Mouse (Mus musculus): ENCODE measurements at regions not wholly inside any gene's neighbourhood (a gene's known extent, or its start where the extent isn't known, plus 50 kb on each side); places are given as distances from the start of the nearest gene placed in this dataset.

- no peaks in the 10 kb centered on the region for H3K27me3 ChIP-seq (replicated peaks)
- no peaks in the 10 kb centered on the region for H3K4me1 ChIP-seq
- H3K36me3 ChIP-seq = no peaks in the 10 kb centered on the region
- H3K27ac ChIP-seq = no peak overlapping the region
- WGBS = 38% methylated on average over 3 of the region's 3 CpGs
- no peak overlapping the region for H3K4me3 ChIP-seq
- H3K9me3 ChIP-seq = no peaks in the 10 kb centered on the region
- peak; percentile 77; the same call in 1 of the 2 replicates for ATAC-seq (ENCODE audit: low FRiP score, low read depth)
- no peak overlapping the region for H3K4me2 ChIP-seq (replicated peaks)
- no peak overlapping the region for H3K9ac ChIP-seq
Measured at GRCm38 (mm10) chr4:27981309-27981708, 831.6 kb upstream of the Epha7 start.

GRCm38 (mm10) chr4:27987986-27988423 is 824.9 kb upstream of the Epha7 start:
- Histone ChIP-seq H3K4me3 (no peak overlapping the region), H3K9me3 (no peaks in the 10 kb centered on the region), H3K27me3 (replicated peaks) (no peaks in the 10 kb centered on the region), H3K36me3 (no peaks in the 10 kb centered on the region), H3K4me1 (no peaks in the 10 kb centered on the region), H3K4me2 (replicated peaks) (no peak overlapping the region; the same call in 1 of the 2 replicates), H3K27ac (no peak overlapping the region), H3K9ac (no peak overlapping the region)
- peak; percentile 61 for ATAC-seq (ENCODE audit: low FRiP score, low read depth)
- 20% methylated on average over 4 of the region's 4 CpGs for WGBS

- Histone ChIP-seq H3K36me3 (no peaks in the 10 kb centered on the region), H3K9ac (no peak overlapping the region), H3K4me2 (replicated peaks) (no peak overlapping the region), H3K4me1 (no peaks in the 10 kb centered on the region), H3K27me3 (replicated peaks) (no peaks in the 10 kb centered on the region), H3K9me3 (no peaks in the 10 kb centered on the region), H3K4me3 (no peak overlapping the region), H3K27ac (no peak overlapping the region)
- WGBS = 78% methylated on average over 2 of the region's 2 CpGs
- no peak for ATAC-seq (ENCODE audit: low FRiP score, low read depth)
Measured at GRCm38 (mm10) chr4:27994411-27994810, 818.5 kb upstream of the Epha7 start.

GRCm38 (mm10) chr4:28001818-28002476 is 811.0 kb upstream of the Epha7 start:
- no peak overlapping the region for H3K27ac ChIP-seq
- no peaks in the 10 kb centered on the region; the same call in 1 of the 2 replicates for H3K4me1 ChIP-seq
- H3K4me3 ChIP-seq = no peak overlapping the region
- no peak overlapping the region for H3K9ac ChIP-seq
- WGBS = 20% methylated on average over 4 of the region's 4 CpGs
- H3K9me3 ChIP-seq = no peaks in the 10 kb centered on the region
- ATAC-seq (ENCODE audit: low FRiP score, low read depth) = no peak
- no peak overlapping the region for H3K4me2 ChIP-seq (replicated peaks)
- H3K27me3 ChIP-seq (replicated peaks) = no peaks in the 10 kb centered on the region
- no peaks in the 10 kb centered on the region for H3K36me3 ChIP-seq
